Mouse (Mus musculus): ENCODE measurements around the gene Tdgf1. TPM values are rescaled to one million over a fixed set of nuclear protein-coding genes. Genes with fewer than 3 reads are reported as not detected.

Tdgf1 gene
- 0.12 and 0.35 TPM in 2 replicates for polyA plus RNA-seq (2012; rRNA removed)

GRCm38 (mm10) chr9:110945926-110946325 lies at the start of gene Tdgf1:
Tdgf1 (minus strand) TSS chr9:110946158.

GRCm38 (mm10) chr9:110990204-110990603 lies 44.2 kb upstream of the Tdgf1 start, which contains the start of gene Rtp3:
Rtp3 (minus strand) TSS chr9:110990583.

GRCm38 (mm10) chr9:110951397-110951796 lies 5.4 kb upstream of the Tdgf1 start, which contains the start of gene Lrrc2:
Lrrc2 (plus strand) TSS chr9:110951545.

DNA sequence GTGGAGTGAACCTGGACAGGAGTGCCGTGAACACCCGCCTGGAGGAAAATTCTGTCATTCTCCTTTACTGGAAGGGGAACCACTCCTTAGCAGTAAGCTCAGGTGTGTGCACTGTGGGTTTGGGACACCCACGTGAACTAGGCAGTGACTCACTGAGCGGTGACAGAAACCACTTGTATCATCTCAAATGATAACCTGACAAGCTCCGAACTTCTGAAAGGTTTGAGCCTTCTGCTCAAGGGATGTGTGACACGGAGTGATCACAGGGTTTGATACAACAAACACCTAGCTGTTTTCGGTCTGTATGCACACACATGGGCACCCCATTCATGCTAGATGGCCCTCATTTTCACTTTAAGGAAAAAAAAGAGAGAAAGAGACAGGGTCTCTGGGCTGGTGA lies 29.2 kb downstream of the Tdgf1 start, which contains the start of gene Fam240a:
TSS of gene Fam240a (minus strand) at position 76 of the 400 bp plus-strand sequence.

Other genes starting within 250 kb of the Tdgf1 start
- 0.39 and 5.7 TPM in 2 replicates for gene Myl3, start 204.3 kb downstream of the Tdgf1 start, polyA plus RNA-seq (2012; rRNA removed)
- 17.1 and 36.9 TPM in 2 replicates for gene Pth1r, start 199.0 kb downstream of the Tdgf1 start, polyA plus RNA-seq (2012; rRNA removed)
- not detected in 2 replicates for gene Prss42, start 148.0 kb downstream of the Tdgf1 start, polyA plus RNA-seq (2012; rRNA removed)
- not detected in 2 replicates for gene Prss44, start 132.2 kb downstream of the Tdgf1 start, polyA plus RNA-seq (2012; rRNA removed)
- not detected in 2 replicates for gene Prss43, start 119.5 kb downstream of the Tdgf1 start, polyA plus RNA-seq (2012; rRNA removed)
- gene Prss45, start 111.6 kb downstream of the Tdgf1 start, polyA plus RNA-seq (2012; rRNA removed), result 0.09 and 0.11 TPM in 2 replicates
- gene Prss46, start 101.7 kb downstream of the Tdgf1 start, polyA plus RNA-seq (2012; rRNA removed), result 0.04 TPM in 1 of 2 replicates, not detected in the other
- gene Prss50, start 88.2 kb downstream of the Tdgf1 start, polyA plus RNA-seq (2012; rRNA removed), result 0.06 and 0.12 TPM in 2 replicates
- 2.9 and 3.0 TPM in 2 replicates for gene Als2cl, start 66.3 kb downstream of the Tdgf1 start, polyA plus RNA-seq (2012; rRNA removed)
- 0.77 and 1.0 TPM in 2 replicates for gene Tmie, start 66.0 kb downstream of the Tdgf1 start, polyA plus RNA-seq (2012; rRNA removed)
- not detected in 2 replicates for gene Fam240a, start 29.3 kb downstream of the Tdgf1 start, polyA plus RNA-seq (2012; rRNA removed)
- 0.15 and 0.23 TPM in 2 replicates for gene Lrrc2, start 5.4 kb upstream of the Tdgf1 start, polyA plus RNA-seq (2012; rRNA removed)
- gene Rtp3, start 44.4 kb upstream of the Tdgf1 start, polyA plus RNA-seq (2012; rRNA removed), result 0.17 TPM in 1 of 2 replicates, not detected in the other
- gene Ltf, start 73.1 kb upstream of the Tdgf1 start, polyA plus RNA-seq (2012; rRNA removed), result 0.29 and 0.38 TPM in 2 replicates
- gene Ccrl2, start 111.4 kb upstream of the Tdgf1 start, polyA plus RNA-seq (2012; rRNA removed), result 0.99 and 1.00 TPM in 2 replicates
- gene Lrrfip2, start 171.4 kb upstream of the Tdgf1 start, polyA plus RNA-seq (2012; rRNA removed), result 47.7 and 50.7 TPM in 2 replicates

Data from central nervous system, embryonic 14 days (tissue).